Mouse (Mus musculus): ENCODE data around the gene Olfr638.

DNA sequence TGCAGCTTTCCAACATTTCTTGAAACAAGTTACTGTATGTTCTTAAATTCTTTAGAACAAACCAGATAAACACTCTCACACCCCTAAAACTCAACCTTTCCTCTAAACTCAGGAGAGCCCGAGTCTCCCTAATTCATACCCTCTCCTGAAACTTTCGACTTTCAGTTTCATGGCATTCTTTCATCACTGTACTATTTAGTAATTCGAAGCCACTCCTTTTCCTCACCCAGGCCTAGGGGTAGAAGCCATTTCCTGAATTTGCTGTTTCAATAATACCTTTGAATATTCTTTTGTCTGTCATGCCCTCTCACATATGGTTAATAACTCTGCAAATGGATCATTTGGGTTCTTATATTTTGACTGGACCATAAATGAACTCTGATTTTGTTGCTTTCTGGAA lies 28.4 kb downstream of the Olfr638 start:
- TF ChIP-seq CTCF (IDR thresholded peaks at IDR 0.05; ENCODE audit: borderline replicate concordance, insufficient read depth, low read depth, low read length): no peak
- no peak for TF ChIP-seq POLR2A (IDR thresholded peaks at IDR 0.05; ENCODE audit: borderline replicate concordance, insufficient read depth, low read length)
